Mouse (Mus musculus) megakaryocyte, embryonic 14.5 days (primary cell): ENCODE results near the gene Ldb2.

Source experiments
- FLI1 ChIP-seq: IDR thresholded peaks from 2 replicates; pipeline ENCODE4 v1.6.1; 2012; ENCODE audit warnings: low read length, inconsistent platforms, mixed read lengths
- GATA1 ChIP-seq: IDR thresholded peaks from 3 replicates; pipeline ENCODE4 v1.6.1; 2012; ENCODE audit warnings: mixed read lengths, low read length, inconsistent platforms, borderline replicate concordance

DNA sequence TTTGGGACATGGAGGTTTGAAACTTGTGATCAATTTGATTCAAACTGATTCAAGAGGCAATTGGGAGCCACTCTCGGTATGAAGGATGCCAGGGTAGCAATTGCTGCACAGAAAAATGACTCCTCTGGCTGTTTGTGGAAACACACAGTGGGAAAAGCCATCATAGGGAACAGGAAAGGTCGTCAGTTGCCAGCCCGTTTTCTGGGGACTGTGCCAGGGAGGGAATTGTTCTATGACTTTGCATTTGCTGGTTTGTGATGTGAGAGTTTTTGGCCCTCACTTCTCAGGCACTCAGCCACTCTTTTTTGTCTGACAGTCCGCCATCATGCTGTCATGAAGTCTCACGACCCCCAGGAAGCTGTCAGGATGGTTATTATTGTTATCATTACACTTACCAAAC lies 88.3 kb downstream of the Ldb2 start:
- no peak for TF ChIP-seq GATA1
- no peak for TF ChIP-seq FLI1
